Mouse (Mus musculus) ES-E14 (cell line): ENCODE measurements at regions not wholly inside any gene's neighbourhood (a gene's known extent, or its start where the extent isn't known, plus 50 kb on each side); places are given as distances from the start of the nearest gene placed in this dataset.

Experiments
- DNase-seq: peaks from one replicate; pipeline ENCODE4 v3.0.0-alpha.2; 2013; ENCODE audit warnings: low read depth, low spot score
- H3K27ac ChIP-seq: 2 replicates; pipeline ENCODE4 v1.5.1; 2012; ENCODE audit warnings: low read depth, mild to moderate bottlenecking, low read length, moderate library complexity, mixed read lengths; ENCODE audit not compliant: poor library complexity, insufficient read depth, severe bottlenecking
- H3K36me3 ChIP-seq: 2 replicates; pipeline ENCODE4 v1.6.1; 2012; ENCODE audit warnings: mild to moderate bottlenecking, low read length, moderate library complexity, mixed read lengths; ENCODE audit not compliant: control insufficient read depth, poor library complexity, insufficient read depth, severe bottlenecking
- H3K4me1 ChIP-seq, 2 experiments: fragments of 150-350 bp in 1 of 2; sonication (generic) in 1 of 2; 2 replicates each; pipeline ENCODE4 v1.6.1; 2012; ENCODE audit warnings: low read length in 2 of 2, mild to moderate bottlenecking in 1 of 2, mixed read lengths in 1 of 2; ENCODE audit not compliant: control insufficient read depth in 2 of 2, insufficient read depth in 2 of 2, poor library complexity in 1 of 2
- H3K4me3 ChIP-seq, 2 experiments: fragments of 150-350 bp in 1 of 2; sonication (generic) in 1 of 2; 2 replicates each; pipeline ENCODE4 v1.5.1; 2012; ENCODE audit warnings: low read length in 2 of 2, low read depth in 1 of 2, mild to moderate bottlenecking in 1 of 2, mixed read lengths in 1 of 2; ENCODE audit not compliant: insufficient read depth in 1 of 2, poor library complexity in 1 of 2, severe bottlenecking in 1 of 2
- H3K9ac ChIP-seq: 2 replicates; pipeline ENCODE4 v1.6.1; 2012; ENCODE audit warnings: low read depth, mild to moderate bottlenecking, low read length, mixed read lengths; ENCODE audit not compliant: poor library complexity, insufficient read depth, severe bottlenecking
- H3K9me3 ChIP-seq: fragments of 150-350 bp; sonication (generic); 2 replicates; pipeline ENCODE4 v1.6.1; 2012; ENCODE audit warnings: low read depth, mild to moderate bottlenecking, low read length; ENCODE audit not compliant: control insufficient read depth, insufficient read depth
- CHD2 ChIP-seq: IDR thresholded peaks from 2 replicates; pipeline ENCODE4 v1.6.1; 2014; ENCODE audit warnings: mild to moderate bottlenecking, low read depth, low read length, inconsistent platforms
- HCFC1 ChIP-seq: IDR thresholded peaks from 2 replicates; pipeline ENCODE4 v1.6.1; 2012; ENCODE audit warnings: low read length, inconsistent platforms, borderline replicate concordance; ENCODE audit not compliant: insufficient read depth
- MAFK ChIP-seq: IDR thresholded peaks from 2 replicates; pipeline ENCODE4 v1.6.1; 2014; ENCODE audit warnings: mild to moderate bottlenecking, low read depth, low read length, inconsistent platforms; ENCODE audit not compliant: insufficient read depth
- ZC3H11A ChIP-seq: IDR thresholded peaks from 2 replicates; pipeline ENCODE4 v1.6.1; 2012; ENCODE audit warnings: low read depth, mild to moderate bottlenecking, inconsistent platforms, low read length, borderline replicate concordance
- ZNF384 ChIP-seq: IDR thresholded peaks from 2 replicates; pipeline ENCODE4 v1.6.1; 2012; ENCODE audit warnings: low read depth, low read length, inconsistent platforms
- in situ Hi-C, 2 experiments: fragments of 600-800 bp; cut with MboI; formaldehyde crosslinking; loops; one replicate each; pipeline ENCODE4 v1.15.1; 2025; ENCODE audit warnings: low sequenced_read_pairs in 2 of 2, inconsistent platforms in 1 of 2; ENCODE audit not compliant: unreplicated experiment in 2 of 2

DNA sequence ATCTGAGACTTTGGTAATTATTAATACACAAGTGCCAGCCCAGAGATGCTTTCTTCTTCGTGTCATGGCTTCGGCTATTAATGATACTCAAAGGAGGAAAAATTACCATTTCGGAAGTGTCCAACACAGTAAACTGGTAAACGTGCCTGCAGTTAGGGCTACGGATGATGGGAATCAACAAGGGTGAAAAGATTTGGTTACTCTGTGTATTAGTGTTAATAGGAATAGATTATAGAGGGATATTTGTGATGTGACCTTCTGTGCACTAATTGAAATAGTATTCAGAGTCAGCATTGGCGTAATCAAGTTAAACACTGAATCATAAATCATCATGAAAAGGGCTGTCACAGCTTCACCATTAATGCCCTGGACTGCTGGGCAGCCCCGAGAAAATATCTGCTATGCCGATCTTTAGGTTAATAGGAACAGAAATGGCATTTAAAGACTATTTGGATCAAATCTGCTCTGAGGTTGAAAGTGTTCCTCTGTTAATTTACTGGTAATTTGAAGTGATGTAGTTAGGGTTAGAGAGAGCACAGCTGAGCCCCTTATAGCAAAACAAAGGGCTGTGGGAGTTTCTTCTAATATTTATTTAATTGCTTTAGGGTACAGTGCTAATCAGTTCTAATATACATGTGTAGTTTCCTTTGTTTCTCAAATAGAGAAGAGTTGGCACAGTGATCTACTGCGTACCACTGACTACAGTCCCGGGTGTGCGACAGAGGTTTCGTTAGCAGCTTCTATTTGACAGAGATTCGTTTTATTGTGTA, 160.7 kb downstream of the Rpl36a-ps1 start:
- Histone ChIP-seq H3K27ac (no peak overlapping the region), H3K4me3 (no peak overlapping the region), H3K36me3 (no peaks in the 10 kb centered on the region), H3K9me3 (no peaks in the 10 kb centered on the region), H3K9ac (no peak overlapping the region), H3K4me1 (no peaks in the 10 kb centered on the region)
- no peak for DNase-seq
- TF ChIP-seq CHD2, result no peak
- no peak for TF ChIP-seq HCFC1
- TF ChIP-seq MAFK, result no peak
- no peak for TF ChIP-seq ZC3H11A
- no peak for TF ChIP-seq ZNF384
- in situ Hi-C loops, result no loop called here

DNA sequence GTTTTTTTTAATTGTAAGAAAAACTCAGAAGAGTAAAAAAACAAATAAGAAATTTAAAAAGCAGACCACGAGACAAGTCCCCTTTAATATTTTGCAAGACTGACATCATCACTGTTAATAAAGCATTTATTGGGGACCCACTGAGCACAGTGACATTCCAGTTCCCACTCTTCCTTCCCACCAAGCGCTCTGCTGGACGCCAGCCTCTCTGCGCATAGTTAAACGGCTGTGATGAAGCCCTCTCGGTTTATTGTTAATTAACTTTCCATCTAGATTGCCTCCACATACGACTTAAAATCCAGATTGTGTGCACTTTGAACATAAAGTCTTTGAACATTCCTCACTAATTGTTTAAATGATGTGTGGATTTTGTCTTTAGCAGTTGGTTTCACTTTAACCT, 161.7 kb downstream of the Rpl36a-ps1 start:
- H3K4me3 ChIP-seq, result no peak overlapping the region
- TF ChIP-seq MAFK (no peak), CHD2 (no peak), ZC3H11A (no peak), HCFC1 (no peak), ZNF384 (no peak)
- no peaks in the 10 kb centered on the region for H3K36me3 ChIP-seq
- DNase-seq, result no peak
- no peak overlapping the region for H3K27ac ChIP-seq
- in situ Hi-C loops, result no loop called here
- no peaks in the 10 kb centered on the region for H3K9me3 ChIP-seq
- no peak overlapping the region for H3K9ac ChIP-seq
- no peaks in the 10 kb centered on the region for H3K4me1 ChIP-seq

DNA sequence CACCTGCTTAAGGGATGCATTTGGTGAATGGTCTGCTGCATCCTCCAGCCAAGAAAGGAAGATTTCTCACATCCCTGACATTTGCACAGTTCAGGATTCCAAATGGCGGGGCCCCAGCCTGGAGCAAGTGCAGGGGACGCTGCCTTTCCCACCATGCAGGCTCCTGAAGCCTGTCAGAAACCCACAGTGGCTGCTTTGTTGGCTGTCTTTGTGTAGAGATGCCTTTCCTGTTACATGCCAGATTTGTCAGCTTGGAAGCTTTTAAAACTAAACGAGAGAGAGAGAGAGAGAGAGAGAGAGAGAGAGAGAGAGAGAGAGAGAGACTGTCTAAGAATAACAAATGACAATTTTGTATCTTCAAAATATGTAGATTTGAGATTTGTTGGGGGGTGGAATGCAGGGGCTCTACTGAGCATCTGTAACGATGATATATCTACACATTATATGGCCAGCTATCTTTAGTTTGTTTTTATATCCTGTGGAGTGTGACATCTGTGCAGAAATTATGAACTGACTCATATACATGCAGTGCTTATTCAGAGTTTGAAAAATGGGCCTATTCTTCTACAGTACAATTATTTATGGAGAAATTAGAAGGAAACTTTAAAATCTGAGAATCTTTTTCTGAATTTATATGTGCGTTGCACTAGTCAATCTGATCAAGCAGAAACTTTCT, 164.0 kb downstream of the Rpl36a-ps1 start:
- H3K9me3 ChIP-seq, result no peaks in the 10 kb centered on the region
- H3K4me3 ChIP-seq, result no peak overlapping the region
- H3K4me1 ChIP-seq, result no peaks in the 10 kb centered on the region
- no peak overlapping the region for H3K9ac ChIP-seq
- no peak for DNase-seq
- H3K36me3 ChIP-seq, result no peaks in the 10 kb centered on the region
- no peak overlapping the region for H3K27ac ChIP-seq
- in situ Hi-C loops, result no loop called here
- TF ChIP-seq ZC3H11A (no peak), CHD2 (no peak), ZNF384 (no peak), MAFK (no peak), HCFC1 (no peak)

DNA sequence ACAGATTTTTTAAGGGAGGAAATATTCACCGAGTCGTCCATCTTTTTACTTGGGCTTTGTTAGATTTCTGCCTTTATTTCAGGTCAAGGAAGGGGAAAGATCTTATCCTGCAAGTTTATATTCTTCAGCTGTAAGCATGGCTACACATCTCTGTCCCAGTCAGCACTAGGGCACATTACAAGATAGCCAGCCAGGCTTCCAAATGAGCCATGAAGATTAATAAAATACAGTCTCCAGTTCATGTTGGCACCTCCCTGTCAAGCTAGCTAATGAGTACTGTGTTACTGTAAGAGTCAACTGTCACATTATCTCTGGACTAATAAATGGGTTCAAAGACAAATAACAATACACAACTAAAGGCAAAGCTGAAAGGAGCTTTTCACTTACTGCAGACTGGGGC, 166.6 kb downstream of the Rpl36a-ps1 start:
- Histone ChIP-seq H3K27ac (no peak overlapping the region), H3K9me3 (no peaks in the 10 kb centered on the region), H3K36me3 (no peaks in the 10 kb centered on the region), H3K9ac (no peak overlapping the region), H3K4me1 (no peaks in the 10 kb centered on the region), H3K4me3 (no peak overlapping the region)
- TF ChIP-seq ZNF384 (no peak), CHD2 (no peak), ZC3H11A (no peak), MAFK (no peak)
- DNase-seq, result no peak
- in situ Hi-C loops, result no loop called here
